ENCODE assay signal across 8 mouse cellular contexts in genomic region chr3:26153782-26154181, GRCm38 (mm10).
A peak's percentile ranks its signal among the peaks of the same experiment; 100 is the strongest.
DNase-seq lines count a peak whose midpoint lies in the region; ATAC-seq lines count a peak whose summit lies in the region.

No protein-coding gene starts in this region.

- H3K4me1 ChIP-seq in embryonic facial prominence, embryonic 10.5 days, result peaks cover 4% of the 10 kb centered on the region; the same call in 1 of the 2 replicates
- no peaks in the 10 kb centered on the region; the same call in 1 of the 2 replicates for H3K4me1 ChIP-seq in heart, embryonic 15.5 days (replicated peaks)
- H3K4me1 ChIP-seq in lung, embryonic 16.5 days (replicated peaks; ENCODE audit: control insufficient read depth, insufficient read depth, low read length), result peaks cover 7% of the 10 kb centered on the region

- peaks cover 28% of the 10 kb centered on the region for H3K27me3 ChIP-seq in embryonic facial prominence, embryonic 10.5 days (replicated peaks; ENCODE audit: low read depth, poor library complexity, severe bottlenecking)
- H3K27me3 ChIP-seq in heart, embryonic 15.5 days, result no peaks in the 10 kb centered on the region
- H3K27me3 ChIP-seq in lung, embryonic 16.5 days (ENCODE audit: control insufficient read depth, insufficient read depth, low read depth, low read length), result peaks cover 3% of the 10 kb centered on the region

- peak; percentile 32 for DNase-seq in urinary bladder, postnatal 14 days (ENCODE audit: low spot score)
- DNase-seq in urinary bladder, postnatal 10 days (ENCODE audit: low spot score), result no peak
- peak; percentile 73 for DNase-seq in embryonic facial prominence, embryonic 10.5 days (ENCODE audit: low spot score)
- DNase-seq in layer of hippocampus, adult 18-20 months (ENCODE audit: low spot score in 2 of 2), result peak; percentile 54 to 89
- DNase-seq in right cerebral cortex, postnatal 10 days (ENCODE audit: low spot score in 2 of 2), result peak; percentile 77 to 84
- no peak for DNase-seq in spleen, adult 18-20 months

- peak overlapping the region; percentile 62 for H3K4me3 ChIP-seq in embryonic facial prominence, embryonic 10.5 days
- H3K4me3 ChIP-seq in heart, embryonic 15.5 days, result peak overlapping the region; percentile 52
- peak overlapping the region; percentile 50 for H3K4me3 ChIP-seq in lung, embryonic 16.5 days (ENCODE audit: low read length)

- no peaks in the 10 kb centered on the region for H3K36me3 ChIP-seq in embryonic facial prominence, embryonic 10.5 days (replicated peaks)
- H3K36me3 ChIP-seq in heart, embryonic 15.5 days, result no peaks in the 10 kb centered on the region
- H3K36me3 ChIP-seq in lung, embryonic 16.5 days (ENCODE audit: control insufficient read depth, insufficient read depth, low read length), result no peaks in the 10 kb centered on the region

- H3K9me3 ChIP-seq in embryonic facial prominence, embryonic 10.5 days, result no peaks in the 10 kb centered on the region
- no peaks in the 10 kb centered on the region for H3K9me3 ChIP-seq in heart, embryonic 15.5 days (replicated peaks)
- no peaks in the 10 kb centered on the region for H3K9me3 ChIP-seq in lung, embryonic 16.5 days (ENCODE audit: control insufficient read depth, low read length)

- no peak for ATAC-seq in heart, embryonic 15.5 days (replicated peaks; ENCODE audit: insufficient number of reproducible peaks, insufficient read depth, low FRiP score, low read depth)
- no peak for ATAC-seq in lung, embryonic 16.5 days (ENCODE audit: low read depth)

- H3K4me2 ChIP-seq in heart, embryonic 15.5 days, result peak overlapping the region; percentile 80
- H3K4me2 ChIP-seq in lung, embryonic 16.5 days (ENCODE audit: low read depth, low read length), result peak overlapping the region; percentile 81

- H3K27ac ChIP-seq in embryonic facial prominence, embryonic 10.5 days (replicated peaks), result no peak overlapping the region
- no peak overlapping the region for H3K27ac ChIP-seq in heart, embryonic 15.5 days
- H3K27ac ChIP-seq in lung, embryonic 16.5 days (ENCODE audit: low read length), result no peak overlapping the region

- WGBS in embryonic facial prominence, embryonic 10.5 days, result under 1% methylated on average over 9 of the region's 9 CpGs
- WGBS in heart, embryonic 15.5 days, result under 1% methylated on average over 9 of the region's 9 CpGs
- under 1% methylated on average over 9 of the region's 9 CpGs for WGBS in lung, embryonic 16.5 days

- H3K9ac ChIP-seq in heart, embryonic 15.5 days, result 0 out of 2 replicates have a peak overlapping the region, but pooled peaks have one; percentile 14
- no peak overlapping the region for H3K9ac ChIP-seq in lung, embryonic 16.5 days (ENCODE audit: low read length)

Comparison
In these comparisons a context has a peak if more than half of its experiments do, and no peak if none do; other contexts are left out.
1. DNase-seq: peak in urinary bladder, postnatal 14 days (single experiment), embryonic facial prominence, embryonic 10.5 days (single experiment), layer of hippocampus, adult 18-20 months (2 of 2) and right cerebral cortex, postnatal 10 days (2 of 2); none in urinary bladder, postnatal 10 days (single experiment) and spleen, adult 18-20 months (0 of 2).
2. Peak in every context shown above with its lines, with median percentiles within 50 percentile points of each other: H3K4me3 ChIP-seq.